Mouse (Mus musculus): ENCODE results near the gene Eno2.

The Eno2 gene

GRCm38 (mm10) chr6:124740211-124740887 is 29.1 kb downstream of the Eno2 start:
- DNase-seq (ENCODE audit: low spot score): peak; percentile 88

GRCm38 (mm10) chr6:124739231-124739796 is 30.2 kb downstream of the Eno2 start:
- no peak for DNase-seq (ENCODE audit: low spot score)

GRCm38 (mm10) chr6:124738511-124739023 is 30.9 kb downstream of the Eno2 start, which contains the start of gene Ptpn6:
Gene Ptpn6 (minus strand): TSS chr6:124738714.
- no peak for DNase-seq (ENCODE audit: low spot score)

- no peak for DNase-seq (ENCODE audit: low spot score)
Measured at GRCm38 (mm10) chr6:124737040-124737439, 32.4 kb downstream of the Eno2 start.

DNA sequence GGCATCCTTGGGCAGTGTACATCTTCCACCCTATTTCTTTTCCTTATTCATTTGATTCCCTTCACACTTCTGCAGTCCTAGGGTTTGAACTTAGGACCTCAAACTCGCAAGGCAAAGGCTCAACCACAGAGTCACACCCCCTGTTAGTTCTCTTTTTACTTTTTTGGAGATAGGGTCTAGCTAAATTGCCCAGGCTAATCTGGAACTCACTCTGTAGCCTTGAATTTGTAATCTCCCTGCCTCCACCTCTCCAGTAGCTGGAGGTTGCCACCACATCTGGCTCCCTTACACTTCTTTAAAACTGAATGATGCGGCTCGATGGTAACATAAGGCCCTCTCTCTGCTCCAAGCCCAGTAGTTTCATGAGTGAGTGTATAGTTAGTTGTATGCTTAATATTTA is 35.1 kb downstream of the Eno2 start:
- no peak for DNase-seq (ENCODE audit: low spot score)

- no peak for DNase-seq (ENCODE audit: low spot score)
Measured at GRCm38 (mm10) chr6:124732476-124733370, 36.8 kb downstream of the Eno2 start.

- no peak for DNase-seq (ENCODE audit: low spot score)
Measured at GRCm38 (mm10) chr6:124731038-124731437, 38.4 kb downstream of the Eno2 start.

DNA sequence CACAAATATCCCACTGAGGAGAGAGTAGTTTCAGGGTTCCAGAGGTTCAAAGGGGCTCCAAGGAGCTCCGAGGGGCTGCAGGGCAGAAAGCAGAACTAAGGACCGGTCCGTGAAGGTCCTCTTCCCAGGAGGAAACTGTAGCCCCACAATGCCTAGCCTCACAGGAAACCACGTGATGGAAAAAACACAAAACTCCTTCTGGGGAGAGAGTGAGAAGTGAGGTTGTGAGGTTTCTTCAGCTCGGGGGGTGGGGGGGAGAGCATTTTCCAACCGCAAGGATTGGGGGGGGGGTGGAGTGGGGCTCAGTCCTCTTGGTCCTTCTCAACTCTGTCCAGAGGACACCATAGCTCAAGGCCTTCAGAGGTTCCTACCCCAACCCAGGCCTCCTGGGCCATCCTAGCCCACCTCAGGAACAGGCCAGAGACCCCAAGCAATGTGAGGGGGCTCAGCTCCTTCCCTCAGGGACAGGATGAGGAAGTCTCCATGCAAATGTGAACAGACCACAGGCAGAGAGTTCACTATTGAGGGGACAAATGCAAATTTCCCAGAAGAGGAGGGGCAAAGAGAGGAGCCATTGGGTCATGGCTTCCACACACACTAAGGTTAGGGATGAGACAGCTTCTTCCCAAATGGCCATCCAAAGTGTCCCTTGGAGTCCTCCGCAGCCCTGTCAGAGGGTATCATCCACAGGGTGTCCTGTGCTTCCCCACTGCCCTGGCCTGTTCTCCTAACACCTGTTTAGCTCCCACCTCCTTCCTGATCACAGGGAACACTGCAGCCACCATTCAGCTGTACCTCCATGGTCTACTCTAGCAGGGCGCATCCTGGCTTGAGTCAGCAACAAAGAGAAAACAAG is 39.4 kb downstream of the Eno2 start:
- DNase-seq (ENCODE audit: low spot score): no peak

DNA sequence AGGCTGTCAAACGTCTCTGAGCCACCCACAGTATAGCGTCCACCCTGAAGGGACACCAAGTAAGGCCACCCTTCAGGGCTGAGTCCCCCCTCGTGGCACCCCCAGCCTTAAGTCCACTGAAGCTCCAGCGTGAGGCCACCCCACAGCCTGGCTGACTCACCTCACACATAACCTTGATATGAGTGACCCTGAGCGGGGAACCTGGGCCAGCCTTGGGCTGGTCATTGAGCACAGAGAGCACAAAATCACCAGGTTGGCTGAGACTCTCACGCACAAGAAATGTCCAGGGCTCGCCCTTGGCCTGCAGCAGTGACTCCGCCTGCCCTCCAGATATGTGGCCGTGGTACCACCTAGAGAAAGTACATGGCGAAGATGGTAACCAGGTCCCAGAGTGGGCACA is 40.9 kb downstream of the Eno2 start:
- DNase-seq (ENCODE audit: low spot score): no peak

GRCm38 (mm10) chr6:124724472-124724871 is 45.0 kb downstream of the Eno2 start:
- DNase-seq (ENCODE audit: low spot score): no peak

DNA sequence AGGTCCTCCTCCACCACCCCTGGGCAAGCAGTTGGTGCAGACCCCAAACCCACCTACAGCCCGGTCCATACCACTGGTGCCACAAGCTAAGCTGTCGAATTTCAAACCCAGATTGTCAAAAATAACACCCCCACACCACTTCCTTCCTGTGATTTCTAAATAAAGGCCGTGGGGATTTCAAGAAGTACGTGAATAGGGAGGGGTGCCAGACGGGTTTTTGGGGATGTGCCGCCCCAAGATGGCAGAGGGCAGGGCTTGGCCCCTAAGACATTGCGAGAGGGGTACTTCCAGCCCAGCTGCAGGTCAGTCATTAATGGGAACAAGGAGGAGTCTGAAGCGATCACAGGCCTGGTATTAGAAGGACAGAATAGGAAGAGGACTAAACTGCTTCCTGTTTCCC is 45.9 kb downstream of the Eno2 start:
- DNase-seq (ENCODE audit: low spot score): no peak

GRCm38 (mm10) chr6:124722876-124723473 is 46.5 kb downstream of the Eno2 start:
- DNase-seq (ENCODE audit: low spot score): no peak

GRCm38 (mm10) chr6:124720904-124721303 is 48.6 kb downstream of the Eno2 start:
- no peak for DNase-seq (ENCODE audit: low spot score)

- DNase-seq (ENCODE audit: low spot score): no peak
Measured at GRCm38 (mm10) chr6:124719354-124719978, 50.0 kb downstream of the Eno2 start.

DNA sequence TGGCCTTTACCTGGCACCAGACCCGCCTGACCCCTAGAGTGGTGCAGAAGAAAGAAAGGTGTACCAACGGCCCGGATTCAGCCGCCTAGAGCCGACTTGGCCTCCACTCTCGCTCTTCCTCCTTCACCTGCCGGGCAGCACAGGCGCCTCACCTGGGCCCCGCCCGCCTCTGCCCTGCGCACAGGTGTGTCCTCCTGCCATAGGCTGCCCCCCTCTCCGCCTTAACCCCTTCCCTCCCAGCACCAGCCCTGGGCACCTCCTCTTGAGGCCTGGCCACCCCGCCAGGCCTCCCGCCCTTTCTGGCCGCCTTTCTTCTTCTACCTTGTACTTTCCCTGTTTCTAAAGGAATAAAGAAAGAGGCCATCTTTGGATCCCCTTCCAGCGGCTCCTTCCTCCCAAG is 50.8 kb downstream of the Eno2 start:
- DNase-seq (ENCODE audit: low spot score): no peak

DNA sequence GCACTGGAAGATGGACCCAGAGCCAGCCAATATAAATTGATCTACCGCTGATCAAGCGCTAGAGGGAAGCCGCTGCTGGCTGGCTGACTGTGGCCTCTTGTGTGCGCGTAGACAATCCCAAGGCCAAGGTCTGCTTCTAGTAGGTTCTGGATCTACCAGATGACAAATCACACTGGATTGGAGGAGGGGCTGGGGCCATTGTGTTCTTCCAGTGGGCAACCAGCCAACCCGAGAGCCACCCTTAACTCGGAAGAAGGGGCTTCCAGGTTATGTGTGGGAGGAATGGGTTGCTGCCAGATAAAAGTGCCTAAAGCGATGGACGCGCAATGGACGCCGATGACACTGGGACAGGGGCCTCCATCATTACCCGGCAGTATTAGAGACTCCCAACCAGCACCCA is 51.5 kb downstream of the Eno2 start:
- no peak for DNase-seq (ENCODE audit: low spot score)

- peak; percentile 59 for DNase-seq (ENCODE audit: low spot score)
Measured at GRCm38 (mm10) chr6:124716864-124717490, 52.5 kb downstream of the Eno2 start.

GRCm38 (mm10) chr6:124712918-124713317 is 56.6 kb downstream of the Eno2 start:
- no peak for DNase-seq (ENCODE audit: low spot score)

GRCm38 (mm10) chr6:124711824-124712782 is 57.4 kb downstream of the Eno2 start, which contains the start of the genes Emg1 and Phb2:
Gene Emg1 (minus strand): TSS chr6:124712178.
Gene Phb2 (plus strand): TSS chr6:124712336.
- DNase-seq (ENCODE audit: low spot score): peak; percentile 100
